Mouse (Mus musculus) sigmoid colon, adult 10 weeks (tissue): ENCODE results near the gene Gm12666. TPM values are rescaled to one million over a fixed set of nuclear protein-coding genes. Genes with fewer than 3 reads are reported as not detected.

Experiments used
- polyA plus RNA-seq: library from polyadenylated mRNA; stranded (reverse); fragments of 350-450 nt; fragmentation: Illumina TruSeq; extraction: RNeasy Lipid Tissue Mini Kit (QIAGEN cat#74804); gene quantifications from one replicate; pipeline ENCODE4 v1.2.3, GENCODE M21; 2014; ENCODE audit warnings: low read depth, low replicate concordance

The Gm12666 gene
- polyA plus RNA-seq, result not detected

GRCm38 (mm10) chr4:92191649-92192048, at the start of gene Gm12666:
Gene Gm12666 (minus strand): TSS chr4:92191749.

GRCm38 (mm10) chr4:92147134-92147533, 44.4 kb downstream of the Gm12666 start, which contains the start of gene Izumo3:
Gene Izumo3 (minus strand): TSS chr4:92147234.

Other genes with a start within 250 kb of the Gm12666 start
- gene Izumo3, start 44.5 kb downstream of the Gm12666 start, polyA plus RNA-seq, result not detected